Mouse (Mus musculus) small intestine, adult 2 months (tissue): Measurements from ENCODE around the gene Trim26.

Experiments used
- CTCF ChIP-seq: fragments of 200-500 bp; IDR thresholded peaks from 2 replicates; pipeline ENCODE4 v1.5.1; 2012; ENCODE audit warnings: low read depth, mild to moderate bottlenecking, control low read depth, inconsistent platforms, low read length, moderate library complexity, mixed read lengths; ENCODE audit not compliant: insufficient replicate concordance, insufficient read length; ENCODE audit errors: extremely low read depth
- POLR2A ChIP-seq: fragments of 200-500 bp; IDR thresholded peaks from 2 replicates; pipeline ENCODE4 v1.6.1; 2012; ENCODE audit warnings: low read depth, mild to moderate bottlenecking, control low read depth, inconsistent platforms, low read length, moderate library complexity

GRCm38 (mm10) chr17:36836427-36836812 is 514 bp upstream of the Trim26 start:
- no peak for TF ChIP-seq CTCF
- no peak for TF ChIP-seq POLR2A
